ENCODE assay signal across 17 mouse cellular contexts in genomic region chr11:87747716-87748115, GRCm38 (mm10). TPM values are rescaled to one million over a fixed set of nuclear protein-coding genes. Genes with fewer than 3 reads are reported as not detected.
DNase-seq lines count a peak whose midpoint lies in the region; ATAC-seq and TF ChIP-seq lines count a peak whose summit lies in the region.
"Had no signal": no experiment of that assay in that cellular context is flagged by ENCODE, and none has a peak within 500 bp of the region (broad histone marks: within the 10 kb centered on the region; RNA-seq: fewer than 3 reads in every experiment).

No protein-coding gene starts in this region.

- no peak overlapping the region; the same call in 1 of the 2 replicates for H3K4me2 ChIP-seq in heart, postnatal 0 days (ENCODE audit: low read depth, low read length)
- peak overlapping the region; percentile 88 for H3K4me2 ChIP-seq in liver, embryonic 13.5 days
- H3K4me2 ChIP-seq: hindbrain, embryonic 14.5 days had no signal

- H3K4me3 ChIP-seq in heart, postnatal 0 days (ENCODE audit: low read depth, low read length), result no peak overlapping the region
- peak overlapping the region; percentile 45 for H3K4me3 ChIP-seq in liver, embryonic 13.5 days (replicated peaks)
- H3K4me3 ChIP-seq in embryonic facial prominence, embryonic 10.5 days, result no peak overlapping the region
- H3K4me3 ChIP-seq: limb, embryonic 12.5 days had no signal

- H3K36me3 ChIP-seq in heart, postnatal 0 days (replicated peaks; ENCODE audit: control insufficient read depth, insufficient read depth, low read length), result peaks cover 22% of the 10 kb centered on the region
- H3K36me3 ChIP-seq in liver, embryonic 13.5 days, result peaks cover 33% of the 10 kb centered on the region
- peaks cover 29% of the 10 kb centered on the region for H3K36me3 ChIP-seq in embryonic facial prominence, embryonic 10.5 days (replicated peaks)

- peak overlapping the region; percentile 67; the same call in 1 of the 2 replicates for H3K27ac ChIP-seq in heart, postnatal 0 days (ENCODE audit: low read depth)
- H3K27ac ChIP-seq in liver, embryonic 13.5 days, result peak overlapping the region; percentile 100
- no peak overlapping the region for H3K27ac ChIP-seq in embryonic facial prominence, embryonic 10.5 days (replicated peaks)
- H3K27ac ChIP-seq: hindbrain, embryonic 14.5 days; limb, embryonic 12.5 days had no signal

- no peak for ATAC-seq in heart, postnatal 0 days (ENCODE audit: insufficient read depth, low read depth)
- no peak for ATAC-seq in liver, embryonic 13.5 days (ENCODE audit: low read depth)
- ATAC-seq: activated CD4-positive, CD25-positive, alpha-beta regulatory T cell, adult 4 months had no signal

- intact Hi-C loops in heart, postnatal 10 days (cut with DNase I), result no loop called here

- no peak for DNase-seq in heart, postnatal 0 days (ENCODE audit: low spot score)
- no peak for DNase-seq in heart, postnatal 10 days
- DNase-seq in thymus, postnatal 4 days, result peak; percentile 36
- no peak for DNase-seq in thymus, postnatal 0 days (ENCODE audit: low spot score)
- DNase-seq in liver, embryonic 13.5 days, result no peak
- DNase-seq in embryonic facial prominence, embryonic 10.5 days (ENCODE audit: low spot score), result no peak
- no peak for DNase-seq in frontal cortex, adult 2 months (ENCODE audit: extremely low spot score in 1 of 2, low spot score in 1 of 2)
- DNase-seq: adrenal gland, postnatal 36 days; cerebellum, postnatal 10 days; gastrocnemius, postnatal 36 days; kidney, adult 2 months; kidney, postnatal 36 days had no signal

- no peaks in the 10 kb centered on the region for H3K27me3 ChIP-seq in heart, postnatal 0 days (ENCODE audit: control insufficient read depth, insufficient read depth, low read length)
- no peaks in the 10 kb centered on the region for H3K27me3 ChIP-seq in liver, embryonic 13.5 days
- H3K27me3 ChIP-seq in embryonic facial prominence, embryonic 10.5 days (replicated peaks; ENCODE audit: low read depth, poor library complexity, severe bottlenecking), result no peaks in the 10 kb centered on the region
- H3K27me3 ChIP-seq: limb, embryonic 12.5 days; stomach, embryonic 15.5 days had no signal

- TF ChIP-seq EP300 in heart, postnatal 0 days (IDR thresholded peaks at IDR 0.05; ENCODE audit: low read depth), result no peak

- H3K4me1 ChIP-seq in heart, postnatal 0 days (ENCODE audit: control insufficient read depth, insufficient read depth), result no peaks in the 10 kb centered on the region
- peaks cover 75% of the 10 kb centered on the region for H3K4me1 ChIP-seq in liver, embryonic 13.5 days (replicated peaks)
- peaks cover 19% of the 10 kb centered on the region for H3K4me1 ChIP-seq in embryonic facial prominence, embryonic 10.5 days

- no peaks in the 10 kb centered on the region for H3K9me3 ChIP-seq in heart, postnatal 0 days (replicated peaks; ENCODE audit: control insufficient read depth, low read length)
- no peaks in the 10 kb centered on the region for H3K9me3 ChIP-seq in liver, embryonic 13.5 days (replicated peaks)
- H3K9me3 ChIP-seq in embryonic facial prominence, embryonic 10.5 days, result no peaks in the 10 kb centered on the region
- H3K9me3 ChIP-seq: limb, embryonic 12.5 days; stomach, embryonic 15.5 days had no signal

- no peak overlapping the region for H3K9ac ChIP-seq in heart, postnatal 0 days (replicated peaks; ENCODE audit: low read depth, low read length)
- H3K9ac ChIP-seq in liver, embryonic 13.5 days, result peak overlapping the region; percentile 98
- H3K9ac ChIP-seq: hindbrain, embryonic 14.5 days; limb, embryonic 12.5 days; stomach, embryonic 15.5 days had no signal

- 81% methylated on average over 7 of the region's 7 CpGs for WGBS in heart, postnatal 0 days
- 86% methylated on average over 7 of the region's 7 CpGs for WGBS in liver, embryonic 13.5 days (ENCODE audit: insufficient replicate concordance)
- 92% methylated on average over 7 of the region's 7 CpGs for WGBS in embryonic facial prominence, embryonic 10.5 days

- TF ChIP-seq CTCF in heart, postnatal 0 days (IDR thresholded peaks at IDR 0.05; ENCODE audit: low read depth), result no peak

RNA-seq across cellular contexts. Expression of gene Supt4a, which starts 10.4 kb away (rescaled TPM):
- total RNA-seq in heart, postnatal 0 days (2014; rRNA removed; ENCODE audit: low replicate concordance), result 50.3 and 73.7 TPM in 2 replicates
- 101 and 104 TPM in 2 replicates for polyA plus RNA-seq in heart, postnatal 0 days (2015; fragmentation: Nextera tagmentation; extraction: Ambion mirVana)
- 10 to 100 TPM; 50.5 to 56.9 TPM for total RNA-seq in heart, postnatal 10 days (2021)
- polyA plus RNA-seq in thymus, postnatal 0 days (2015; fragmentation: Nextera tagmentation; extraction: Ambion mirVana), result 425 and 454 TPM in 2 replicates
- polyA plus RNA-seq in liver, embryonic 13.5 days (2015; fragmentation: Nextera tagmentation; extraction: Ambion mirVana), result 219 and 233 TPM in 2 replicates
- 184 and 185 TPM in 2 replicates for polyA plus RNA-seq in embryonic facial prominence, embryonic 10.5 days (2016; fragmentation: Nextera tagmentation; extraction: Ambion mirVana)
- 146 and 148 TPM in 2 replicates for polyA plus RNA-seq in frontal cortex, adult 2 months (2012; rRNA removed)

RNA-seq across cellular contexts. Expression of gene Tspoap1, which starts 12.6 kb away (rescaled TPM):
- total RNA-seq in heart, postnatal 0 days (2014; rRNA removed; ENCODE audit: low replicate concordance), result 1.6 TPM in 1 of 2 replicates, not detected in the other
- 0.12 TPM in 1 of 2 replicates, not detected in the other for polyA plus RNA-seq in heart, postnatal 0 days (2015; fragmentation: Nextera tagmentation; extraction: Ambion mirVana)
- under 1 TPM; 0.15 to 0.31 TPM for total RNA-seq in heart, postnatal 10 days (2021)
- 2.6 and 4.0 TPM in 2 replicates for polyA plus RNA-seq in thymus, postnatal 0 days (2015; fragmentation: Nextera tagmentation; extraction: Ambion mirVana)
- 2.7 and 3.1 TPM in 2 replicates for polyA plus RNA-seq in liver, embryonic 13.5 days (2015; fragmentation: Nextera tagmentation; extraction: Ambion mirVana)
- 4.0 and 7.0 TPM in 2 replicates for polyA plus RNA-seq in embryonic facial prominence, embryonic 10.5 days (2016; fragmentation: Nextera tagmentation; extraction: Ambion mirVana)
- 294 and 326 TPM in 2 replicates for polyA plus RNA-seq in frontal cortex, adult 2 months (2012; rRNA removed)

RNA-seq across cellular contexts. Expression of gene Mpo, which starts 45.7 kb away (rescaled TPM):
- total RNA-seq in heart, postnatal 0 days (2014; rRNA removed; ENCODE audit: low replicate concordance), result 0.46 and 2.6 TPM in 2 replicates
- polyA plus RNA-seq in heart, postnatal 0 days (2015; fragmentation: Nextera tagmentation; extraction: Ambion mirVana), result 0.26 and 0.36 TPM in 2 replicates
- not detected for total RNA-seq in heart, postnatal 10 days (2021)
- polyA plus RNA-seq in thymus, postnatal 0 days (2015; fragmentation: Nextera tagmentation; extraction: Ambion mirVana), result 5.0 and 6.2 TPM in 2 replicates
- 276 and 298 TPM in 2 replicates for polyA plus RNA-seq in liver, embryonic 13.5 days (2015; fragmentation: Nextera tagmentation; extraction: Ambion mirVana)
- polyA plus RNA-seq in embryonic facial prominence, embryonic 10.5 days (2016; fragmentation: Nextera tagmentation; extraction: Ambion mirVana), result 5.2 and 6.3 TPM in 2 replicates
- polyA plus RNA-seq in frontal cortex, adult 2 months (2012; rRNA removed), result 0.34 TPM in 1 of 2 replicates, not detected in the other
- total RNA-seq: gastrocnemius, postnatal 36 days; monocyte, adult 5-6 weeks had no signal
- polyA plus RNA-seq: activated CD4-positive, CD25-positive, alpha-beta regulatory T cell, adult 4 months had no signal

Comparison
In these comparisons a context has a peak if more than half of its experiments do, and no peak if none do; other contexts are left out.
1. RNA of gene Tspoap1, which starts 12.6 kb away (polyA plus RNA-seq): 294 to 326 TPM in frontal cortex, adult 2 months; 4.0 to 7.0 TPM in embryonic facial prominence, embryonic 10.5 days, 2.6 to 4.0 TPM in thymus, postnatal 0 days, 2.7 to 3.1 TPM in liver, embryonic 13.5 days and 0.12 TPM in heart, postnatal 0 days; every median in the first group is over 10 times any median in the second.
2. RNA of gene Mpo, which starts 45.7 kb away (polyA plus RNA-seq): 276 to 298 TPM in liver, embryonic 13.5 days; 5.2 to 6.3 TPM in embryonic facial prominence, embryonic 10.5 days, 5.0 to 6.2 TPM in thymus, postnatal 0 days, 0.26 to 0.36 TPM in heart, postnatal 0 days and 0.34 TPM in frontal cortex, adult 2 months; every median in the first group is over 10 times any median in the second.